9 mouse cellular contexts compared by ENCODE assay signal in genomic region chr17:14520565-14520964, GRCm38 (mm10).
DNase-seq lines count a peak whose midpoint lies in the region; ATAC-seq and TF ChIP-seq lines count a peak whose summit lies in the region.
"Had no signal": no experiment of that assay in that cellular context is flagged by ENCODE, and none has a peak within 500 bp of the region (broad histone marks: within the 10 kb centered on the region; RNA-seq: fewer than 3 reads in every experiment).

No protein-coding gene starts in this region.

- H3K9ac ChIP-seq in liver, adult 2 months (ENCODE audit: low read depth, low read length), result no peak overlapping the region
- no peak overlapping the region for H3K9ac ChIP-seq in liver, embryonic 11.5 days (ENCODE audit: low read depth, low read length)

- no peaks in the 10 kb centered on the region for H3K79me2 ChIP-seq in liver, adult 2 months (ENCODE audit: control insufficient read depth, insufficient read depth, low read length)

- no peak overlapping the region for H3K4me3 ChIP-seq in liver, adult 2 months (ENCODE audit: insufficient read depth, low read depth, low read length)
- H3K4me3 ChIP-seq in liver, embryonic 11.5 days (ENCODE audit: low read depth, low read length), result no peak overlapping the region
- H3K4me3 ChIP-seq: myocyte had no signal

- DNase-seq in liver, adult 2 months (ENCODE audit: extremely low read depth, low read depth, low spot score), result peak; percentile 33
- no peak for DNase-seq in liver, embryonic 11.5 days (ENCODE audit: low spot score)
- peak; percentile 80 to 89 for DNase-seq in cerebellum, postnatal 25 days
- DNase-seq in gastrocnemius, postnatal 10 days, result peak; percentile 78
- DNase-seq in kidney, postnatal 14 days, result peak; percentile 72
- DNase-seq in lung, adult 18-20 months, result peak; percentile 29 to 52
- peak; percentile 68 for DNase-seq in ovary, postnatal 14 days (ENCODE audit: low spot score)
- peak; percentile 21 to 58 for DNase-seq in urinary bladder, adult 18-20 months (ENCODE audit: low spot score in 2 of 2)

- WGBS in liver, adult 2 months, result 14% methylated on average over 5 of the region's 5 CpGs
- WGBS in liver, embryonic 11.5 days, result 8% methylated on average over 5 of the region's 5 CpGs

- no peak overlapping the region for H3K27ac ChIP-seq in liver, adult 2 months (replicated peaks; ENCODE audit: insufficient read depth, low read depth, low read length)
- no peak overlapping the region for H3K27ac ChIP-seq in liver, embryonic 11.5 days (ENCODE audit: low read depth, low read length)

- peak; percentile 72 for TF ChIP-seq CTCF in liver, adult 2 months (IDR thresholded peaks at IDR 0.05; ENCODE audit: low read depth, low read length)

- no peak for TF ChIP-seq POLR2A in liver, adult 2 months (IDR thresholded peaks at IDR 0.05; ENCODE audit: extremely low read depth, insufficient read depth, low read length)

- H3K9me3 ChIP-seq in liver, embryonic 11.5 days (ENCODE audit: control insufficient read depth, low read length), result no peaks in the 10 kb centered on the region

- no peak overlapping the region for H3K4me2 ChIP-seq in liver, embryonic 11.5 days

- H3K36me3 ChIP-seq in liver, adult 2 months (ENCODE audit: control insufficient read depth, insufficient read depth, low read length), result no peaks in the 10 kb centered on the region
- no peaks in the 10 kb centered on the region for H3K36me3 ChIP-seq in liver, embryonic 11.5 days (ENCODE audit: control insufficient read depth, insufficient read depth, low read length)

- no peaks in the 10 kb centered on the region for H3K4me1 ChIP-seq in liver, adult 2 months (ENCODE audit: control insufficient read depth, insufficient read depth, low read length)
- no peaks in the 10 kb centered on the region for H3K4me1 ChIP-seq in liver, embryonic 11.5 days (replicated peaks; ENCODE audit: control insufficient read depth, insufficient read depth, low read length)

- 0 out of 2 replicates have a peak, but pooled peaks cover 3% of the 10 kb centered on the region for H3K27me3 ChIP-seq in liver, adult 2 months (ENCODE audit: control insufficient read depth, insufficient read depth, low read length)
- H3K27me3 ChIP-seq in liver, embryonic 11.5 days (replicated peaks; ENCODE audit: control insufficient read depth, insufficient read depth, low read length), result no peaks in the 10 kb centered on the region

- no peak for ATAC-seq in liver, embryonic 11.5 days (replicated peaks; ENCODE audit: low FRiP score)
